Mouse (Mus musculus) fibroblast of lung, adult 2 months (primary cell): ENCODE data around the gene Rhod.
"Not testable (repeated sequence)": the region's sequence is repeated elsewhere in the genome, so short reads cannot be mapped to it uniquely, and the experiment has no call there.

Experiments
- DNase-seq: peaks from one replicate; pipeline ENCODE4 v3.0.0-alpha.2; 2011; ENCODE audit warnings: low read depth

The Rhod gene

GRCm38 (mm10) chr19:4439161-4439801, at the start of gene Rhod:
Gene Rhod (minus strand): TSS chr19:4439432.
- DNase-seq: no peak

DNA sequence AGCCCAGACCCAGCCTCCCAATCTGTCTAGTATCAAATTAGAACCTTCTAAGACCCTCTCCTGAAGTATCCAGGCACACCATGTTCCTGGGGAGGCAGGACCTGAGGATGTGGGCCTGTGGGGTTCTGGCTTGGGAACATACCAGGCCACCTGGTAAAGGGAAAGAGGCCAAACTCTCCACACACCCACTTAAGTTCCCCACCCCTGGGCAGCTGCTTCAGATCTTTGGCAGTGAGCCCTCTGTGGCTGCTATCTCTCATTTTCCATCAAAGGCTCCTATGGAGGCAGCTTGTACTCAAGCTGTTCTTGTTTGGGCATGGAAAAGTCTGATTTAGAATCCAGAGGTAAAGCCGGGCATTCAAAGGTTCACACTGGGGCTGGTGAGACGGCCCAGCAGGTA, 48.6 kb upstream of the Rhod start:
- DNase-seq: no peak

GRCm38 (mm10) chr19:4485006-4485405, 45.8 kb upstream of the Rhod start:
- DNase-seq: no peak

GRCm38 (mm10) chr19:4482111-4482859, 43.1 kb upstream of the Rhod start:
- DNase-seq: no peak

- no peak for DNase-seq
These were observed 42.1 kb upstream of the Rhod start for GRCm38 (mm10) chr19:4481326-4481725.

DNA sequence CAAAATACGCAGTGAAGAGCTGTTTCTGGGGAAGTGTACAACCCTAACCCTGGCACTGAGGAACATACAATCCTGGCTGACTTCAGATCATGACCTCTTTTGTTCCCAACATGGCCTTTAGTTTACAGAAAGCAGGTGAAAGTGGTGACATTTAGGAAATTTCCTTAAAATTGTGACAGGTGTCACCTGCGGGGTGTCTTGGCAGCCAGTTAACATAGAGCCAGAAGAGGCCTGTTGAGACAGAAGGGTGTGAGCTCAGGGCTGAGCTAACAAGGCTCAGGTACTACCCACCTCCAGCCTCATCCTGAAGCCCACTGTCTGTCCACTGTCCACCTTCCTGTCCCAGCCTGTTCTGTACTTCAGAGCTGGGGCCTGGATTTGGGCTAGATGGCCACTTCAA, 40.8 kb upstream of the Rhod start:
- DNase-seq: no peak

DNA sequence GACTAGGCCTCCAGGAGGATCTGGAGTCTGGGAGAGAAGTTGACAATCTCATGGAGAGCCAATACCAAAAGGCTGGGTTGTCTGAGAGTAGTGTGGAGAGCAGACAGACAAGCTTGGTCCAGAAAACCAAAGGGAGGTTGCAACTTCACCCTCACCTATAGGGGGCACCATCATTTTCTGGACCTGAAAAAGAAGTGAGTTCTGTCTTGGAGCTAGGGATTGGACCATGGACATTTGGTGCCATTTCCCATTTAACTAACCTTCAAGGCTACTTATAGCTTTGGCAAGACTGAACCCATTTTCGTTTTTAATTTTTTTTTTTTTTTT, 38.9 kb upstream of the Rhod start:
- DNase-seq: no peak

GRCm38 (mm10) chr19:4477345-4478189, 38.3 kb upstream of the Rhod start, which contains the start of gene Syt12:
Gene Syt12 (minus strand): TSS chr19:4477447.
- DNase-seq: no peak

GRCm38 (mm10) chr19:4476601-4477257, 37.5 kb upstream of the Rhod start:
- no peak for DNase-seq

- no peak for DNase-seq
These were observed 36.1 kb upstream of the Rhod start for GRCm38 (mm10) chr19:4475224-4475925.

DNA sequence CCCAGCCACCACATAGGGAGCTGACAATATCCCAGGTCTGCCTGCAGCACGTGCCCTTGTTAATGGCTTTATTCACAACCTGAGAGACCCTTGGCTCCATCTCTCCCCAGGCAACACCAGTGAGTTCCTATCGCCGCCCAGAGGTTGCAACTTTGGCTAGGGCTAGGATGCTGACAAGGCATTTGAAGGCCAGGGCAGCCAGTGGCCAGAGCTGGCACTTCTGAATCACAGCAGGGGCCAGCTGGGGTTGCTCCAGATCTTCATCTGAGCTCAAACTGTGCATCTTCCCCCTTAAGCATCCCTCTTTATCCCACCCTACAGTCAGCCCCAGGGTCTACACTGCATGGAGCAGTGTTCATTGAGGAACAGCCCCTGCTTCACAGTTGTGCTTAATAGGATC, 35.5 kb upstream of the Rhod start:
- DNase-seq: no peak

GRCm38 (mm10) chr19:4473549-4473948, 34.3 kb upstream of the Rhod start:
- DNase-seq: no peak

DNA sequence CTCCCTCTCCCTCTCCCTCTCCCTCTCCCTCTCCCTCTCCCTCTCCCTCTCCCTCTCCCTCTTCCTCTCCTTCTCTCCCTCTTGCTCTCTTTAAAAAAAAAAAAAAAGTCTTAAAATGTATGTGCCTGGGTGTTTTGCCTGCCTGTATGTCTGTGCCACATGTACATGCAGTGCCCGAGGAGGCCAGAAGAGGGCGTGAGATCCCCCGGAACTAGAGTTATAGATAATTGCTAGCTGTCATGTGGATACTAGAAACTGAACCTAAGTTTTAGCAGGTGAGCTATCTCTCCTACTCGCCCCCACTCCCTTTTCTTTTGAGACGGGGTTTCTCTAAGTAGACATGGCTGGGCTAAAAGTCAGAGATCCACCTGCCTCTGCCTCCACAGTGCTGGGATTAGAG, 29.1 kb upstream of the Rhod start:
- no peak for DNase-seq

GRCm38 (mm10) chr19:4464666-4465065, 25.4 kb upstream of the Rhod start:
- DNase-seq: no peak

GRCm38 (mm10) chr19:4461981-4462380, 22.7 kb upstream of the Rhod start:
- DNase-seq: no peak

- no peak for DNase-seq
These were observed 17.0 kb upstream of the Rhod start for GRCm38 (mm10) chr19:4456227-4456626.

GRCm38 (mm10) chr19:4455071-4455800, 16.0 kb upstream of the Rhod start:
- DNase-seq: no peak

DNA sequence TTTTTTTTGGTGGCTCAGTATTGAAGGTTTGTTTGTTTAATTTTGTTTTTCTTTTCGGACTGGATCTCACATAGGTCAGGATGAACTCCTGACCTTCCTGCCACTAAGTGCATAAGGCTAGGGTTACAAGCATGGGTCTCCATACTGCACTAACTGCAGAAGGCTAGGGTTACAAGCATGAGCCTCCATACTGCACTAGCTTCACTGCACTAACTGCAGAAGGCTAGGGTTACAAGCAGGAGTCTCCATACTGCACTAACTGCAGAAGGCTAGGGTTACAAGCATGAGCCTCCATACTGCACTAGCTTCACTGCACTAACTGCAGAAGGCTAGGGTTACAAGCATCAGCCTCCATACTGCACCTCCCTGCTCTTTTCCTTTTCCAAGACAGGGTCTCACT, 14.8 kb upstream of the Rhod start:
- not testable (repeated sequence) for DNase-seq

- no peak for DNase-seq
These were observed 13.3 kb upstream of the Rhod start for GRCm38 (mm10) chr19:4452525-4452924.

- DNase-seq: no peak
These were observed 12.7 kb upstream of the Rhod start for GRCm38 (mm10) chr19:4451965-4452364.

GRCm38 (mm10) chr19:4451098-4451497, 11.9 kb upstream of the Rhod start:
- DNase-seq: no peak
